Mouse (Mus musculus) liver, embryonic 14.5 days (tissue): ENCODE measurements around the gene Tmem94.

Experiments
- CTCF ChIP-seq: IDR thresholded peaks from 2 replicates; pipeline ENCODE4 v1.5.1; 2016; ENCODE audit warnings: antibody characterized with exemption, low read depth, control low read depth
- EP300 ChIP-seq: IDR thresholded peaks from 2 replicates; pipeline ENCODE4 v1.6.1; 2016; ENCODE audit warnings: antibody characterized with exemption, low read depth

GRCm38 (mm10) chr11:115826487-115826886, 61.3 kb downstream of the Tmem94 start:
- TF ChIP-seq CTCF = no peak
- no peak for TF ChIP-seq EP300
